Mouse (Mus musculus) kidney, adult 11 months (tissue): ENCODE results near the gene Osm.

Experiments
- DNase-seq: peaks from one replicate; pipeline ENCODE4 v3.0.0; 2022

The Osm gene

GRCm38 (mm10) chr11:4276411-4276861, 40.2 kb downstream of the Osm start:
- DNase-seq, result no peak

GRCm38 (mm10) chr11:4279909-4280308, 43.7 kb downstream of the Osm start:
- no peak for DNase-seq

- DNase-seq, result no peak
Observed at GRCm38 (mm10) chr11:4281852-4282251, 45.6 kb downstream of the Osm start.

GRCm38 (mm10) chr11:4283627-4284026, 47.4 kb downstream of the Osm start:
- DNase-seq, result no peak

GRCm38 (mm10) chr11:4289280-4289679, 53.1 kb downstream of the Osm start:
- DNase-seq, result no peak
